Mouse (Mus musculus) MEL (cell line): ENCODE results near the gene Mthfd2.

Source experiments
- BHLHE40 ChIP-seq: IDR thresholded peaks from 2 replicates; pipeline ENCODE4 v1.6.1; 2012; ENCODE audit warnings: low read depth, mild to moderate bottlenecking, inconsistent platforms, low read length, improper control_type of control experiment, borderline replicate concordance
- CTCF ChIP-seq, 3 experiments: IDR thresholded peaks in 2 of 3; conservative IDR thresholded peaks in 1 of 3; 2 replicates each; pipeline ENCODE4 v1.5.1; 2011 to 2012; ENCODE audit warnings: low read length in 3 of 3, low read depth in 2 of 3, mild to moderate bottlenecking in 2 of 3, improper control_type of control experiment in 1 of 3, inconsistent platforms in 1 of 3, mixed read lengths in 1 of 3, moderate library complexity in 1 of 3; ENCODE audit not compliant: control insufficient read depth in 1 of 3, insufficient read depth in 1 of 3, poor library complexity in 1 of 3, severe bottlenecking in 1 of 3
- EP300 ChIP-seq, 2 experiments: IDR thresholded peaks; 2 replicates each; pipeline ENCODE4 v1.6.1; 2011; ENCODE audit warnings: improper control_type of control experiment in 2 of 2, low read length in 2 of 2, low read depth in 1 of 2, mild to moderate bottlenecking in 1 of 2
- GABPA ChIP-seq: IDR thresholded peaks from 2 replicates; pipeline ENCODE4 v1.6.1; 2012; ENCODE audit warnings: low read depth, mild to moderate bottlenecking, inconsistent platforms, low read length, improper control_type of control experiment, moderate library complexity
- HCFC1 ChIP-seq: IDR thresholded peaks from 2 replicates; pipeline ENCODE4 v1.6.1; 2012; ENCODE audit warnings: low read depth, mild to moderate bottlenecking, inconsistent platforms, low read length, improper control_type of control experiment, moderate library complexity
- MAX ChIP-seq: IDR thresholded peaks from 2 replicates; pipeline ENCODE4 v1.6.1; 2011; ENCODE audit warnings: low read length, improper control_type of control experiment
- MXI1 ChIP-seq: IDR thresholded peaks from 2 replicates; pipeline ENCODE4 v1.6.1; 2011; ENCODE audit warnings: mild to moderate bottlenecking, low read depth, low read length, improper control_type of control experiment
- POLR2A ChIP-seq, 2 experiments: IDR thresholded peaks; 2 replicates each; pipeline ENCODE4 v1.6.1; 2011 to 2012; ENCODE audit warnings: low read length in 2 of 2, mild to moderate bottlenecking in 2 of 2, control low read depth in 1 of 2, improper control_type of control experiment in 1 of 2, low read depth in 1 of 2, moderate library complexity in 1 of 2; ENCODE audit not compliant: control insufficient read depth in 1 of 2, insufficient read depth in 1 of 2, poor library complexity in 1 of 2
- TCF12 ChIP-seq: IDR thresholded peaks from 2 replicates; pipeline ENCODE4 v1.6.1; 2014; ENCODE audit warnings: low read depth, mild to moderate bottlenecking, inconsistent platforms, low read length, improper control_type of control experiment, moderate library complexity
- ZKSCAN1 ChIP-seq: IDR thresholded peaks from 2 replicates; pipeline ENCODE4 v1.6.1; 2012; ENCODE audit warnings: low read depth, mild to moderate bottlenecking, inconsistent platforms, low read length, improper control_type of control experiment, moderate library complexity
- ZNF384 ChIP-seq: IDR thresholded peaks from 2 replicates; pipeline ENCODE4 v1.6.1; 2012; ENCODE audit warnings: low read depth, mild to moderate bottlenecking, inconsistent platforms, low read length, improper control_type of control experiment

GRCm38 (mm10) chr6:83312021-83312420 is 13.7 kb downstream of the Mthfd2 start:
- TF ChIP-seq MXI1 (no peak), TCF12 (no peak), HCFC1 (no peak), BHLHE40 (no peak), GABPA (no peak), POLR2A (IDR thresholded peaks at IDR 0.05; ENCODE audit: control insufficient read depth in 1 of 2, insufficient read depth in 1 of 2, low read depth in 1 of 2, low read length in 2 of 2, poor library complexity in 1 of 2) (no peak), ZKSCAN1 (no peak), CTCF (IDR thresholded peaks at IDR 0.05 in 2 of 3, conservative IDR thresholded peaks at IDR 0.05 in 1 of 3; ENCODE audit: control insufficient read depth in 1 of 3, insufficient read depth in 1 of 3, low read depth in 2 of 3, low read length in 3 of 3, poor library complexity in 1 of 3, severe bottlenecking in 1 of 3) (no peak), ZNF384 (no peak), MAX (no peak), EP300 (IDR thresholded peaks at IDR 0.05; ENCODE audit: low read depth in 1 of 2, low read length in 2 of 2) (no peak)
